Mouse (Mus musculus): ENCODE results near the gene Ercc6l. TPM values are rescaled to one million over a fixed set of nuclear protein-coding genes. Genes with fewer than 3 reads are reported as not detected.
"Not testable (repeated sequence)": the region's sequence is repeated elsewhere in the genome, so short reads cannot be mapped to it uniquely, and the experiment has no call there.

The Ercc6l gene
- total RNA-seq, 4 experiments from 2014 or later, result 0.14 to 0.36 (median 0.18) TPM; not detected in 1

- DNase-seq (ENCODE audit: low spot score in 2 of 2), result peak in 1 of 2 experiments; percentile 18
These were observed 41.2 kb downstream of the Ercc6l start for GRCm38 (mm10) chrX:102115676-102116075.

GRCm38 (mm10) chrX:102109349-102109748 lies 47.5 kb downstream of the Ercc6l start:
- DNase-seq (ENCODE audit: low spot score in 2 of 2), result not testable (repeated sequence)

- not testable (repeated sequence) for DNase-seq (ENCODE audit: low spot score in 2 of 2)
These were observed 53.1 kb downstream of the Ercc6l start for GRCm38 (mm10) chrX:102103830-102104229.

- no peak for DNase-seq (ENCODE audit: low spot score in 2 of 2)
These were observed 55.0 kb downstream of the Ercc6l start for GRCm38 (mm10) chrX:102101886-102102285.

GRCm38 (mm10) chrX:102094381-102094904 lies 62.4 kb downstream of the Ercc6l start:
- no peak for DNase-seq (ENCODE audit: low spot score in 2 of 2)

Other genes starting within 250 kb of the Ercc6l start
- gene Rtl5, start 85.8 kb downstream of the Ercc6l start, total RNA-seq (2022), result 10 to 100 TPM in 3 of 4 experiments, 1 to 10 TPM in 1; 9.6 to 15.4 (median 13.0) TPM
- 10 to 100 TPM in 3 of 4 experiments, 1 to 10 TPM in 1; 9.6 to 32.9 (median 23.5) TPM for gene Pin4, start 37.6 kb downstream of the Ercc6l start, total RNA-seq (2022)
- 100 to 1,000 TPM; 452 to 610 (median 507) TPM for gene Rps4x, start 32.3 kb upstream of the Ercc6l start, total RNA-seq (2022)
- 1 to 10 TPM; 1.2 to 2.6 (median 2.3) TPM for gene Cited1, start 95.1 kb upstream of the Ercc6l start, total RNA-seq (2022)

Data from layer of hippocampus, adult 8-10 months (tissue).